Mouse (Mus musculus): ENCODE data around the gene Slc25a13. TPM values are rescaled to one million over a fixed set of nuclear protein-coding genes. Genes with fewer than 3 reads are reported as not detected.

Gene Slc25a13
- polyA plus RNA-seq (2014; fragmentation: Nextera tagmentation; extraction: Ambion mirVana), result 55.4 and 61.3 TPM in 2 replicates

- Histone ChIP-seq H3K4me2 (peak within 1 kb of the TSS; percentile 85), H3K9ac (ENCODE audit: low read depth, low read length) (peak within 1 kb of the TSS; percentile 88), H3K9me3 (ENCODE audit: control insufficient read depth, low read length) (no peaks in the 10 kb centered on the region), H3K27me3 (replicated peaks; ENCODE audit: control insufficient read depth, insufficient read depth, low read length) (no peaks in the 10 kb centered on the region), H3K4me1 (replicated peaks; ENCODE audit: control insufficient read depth, insufficient read depth, low read length) (peaks cover 9% of the 10 kb centered on the region; the same call in 1 of the 2 replicates), H3K27ac (ENCODE audit: low read depth, low read length) (peak within 1 kb of the TSS; percentile 65; the same call in 1 of the 2 replicates), H3K4me3 (ENCODE audit: low read depth, low read length) (peak within 1 kb of the TSS; percentile 84), H3K36me3 (ENCODE audit: control insufficient read depth, insufficient read depth, low read length) (no peaks in the 10 kb centered on the region)
- peak; percentile 99 for ATAC-seq (replicated peaks; ENCODE audit: low FRiP score)
- DNase-seq (ENCODE audit: low spot score), result peak; percentile 83
- WGBS, result under 1% methylated on average over 50 of the region's 51 CpGs
Measured at GRCm38 (mm10) chr6:6216507-6217285, at the start of gene Slc25a13. Slc25a13 (minus strand) TSS chr6:6217173.

GRCm38 (mm10) chr6:6265761-6266160 lies 48.8 kb upstream of the Slc25a13 start:
- DNase-seq (ENCODE audit: low spot score) (no peak), ATAC-seq (replicated peaks; ENCODE audit: low FRiP score) (no peak)
- no peak overlapping the region for H3K4me2 ChIP-seq
- no peaks in the 10 kb centered on the region for H3K27me3 ChIP-seq (replicated peaks; ENCODE audit: control insufficient read depth, insufficient read depth, low read length)
- H3K4me1 ChIP-seq (replicated peaks; ENCODE audit: control insufficient read depth, insufficient read depth, low read length), result no peaks in the 10 kb centered on the region
- H3K4me3 ChIP-seq (ENCODE audit: low read depth, low read length), result no peak overlapping the region
- WGBS, result 87% methylated on average over 7 of the region's 7 CpGs
- H3K9me3 ChIP-seq (ENCODE audit: control insufficient read depth, low read length), result no peaks in the 10 kb centered on the region
- H3K36me3 ChIP-seq (ENCODE audit: control insufficient read depth, insufficient read depth, low read length), result no peaks in the 10 kb centered on the region
- H3K27ac ChIP-seq (ENCODE audit: low read depth, low read length), result no peak overlapping the region
- no peak overlapping the region for H3K9ac ChIP-seq (ENCODE audit: low read depth, low read length)

- no peak overlapping the region for H3K4me2 ChIP-seq
- no peaks in the 10 kb centered on the region for H3K36me3 ChIP-seq (ENCODE audit: control insufficient read depth, insufficient read depth, low read length)
- 49% methylated on average over 4 of the region's 4 CpGs for WGBS
- no peaks in the 10 kb centered on the region for H3K27me3 ChIP-seq (replicated peaks; ENCODE audit: control insufficient read depth, insufficient read depth, low read length)
- no peak overlapping the region for H3K4me3 ChIP-seq (ENCODE audit: low read depth, low read length)
- ATAC-seq (replicated peaks; ENCODE audit: low FRiP score) (no peak), DNase-seq (ENCODE audit: low spot score) (no peak)
- no peak overlapping the region for H3K27ac ChIP-seq (ENCODE audit: low read depth, low read length)
- H3K4me1 ChIP-seq (replicated peaks; ENCODE audit: control insufficient read depth, insufficient read depth, low read length), result no peaks in the 10 kb centered on the region
- no peak overlapping the region for H3K9ac ChIP-seq (ENCODE audit: low read depth, low read length)
- H3K9me3 ChIP-seq (ENCODE audit: control insufficient read depth, low read length), result no peaks in the 10 kb centered on the region
Measured at GRCm38 (mm10) chr6:6263293-6263911, 46.4 kb upstream of the Slc25a13 start.

DNA sequence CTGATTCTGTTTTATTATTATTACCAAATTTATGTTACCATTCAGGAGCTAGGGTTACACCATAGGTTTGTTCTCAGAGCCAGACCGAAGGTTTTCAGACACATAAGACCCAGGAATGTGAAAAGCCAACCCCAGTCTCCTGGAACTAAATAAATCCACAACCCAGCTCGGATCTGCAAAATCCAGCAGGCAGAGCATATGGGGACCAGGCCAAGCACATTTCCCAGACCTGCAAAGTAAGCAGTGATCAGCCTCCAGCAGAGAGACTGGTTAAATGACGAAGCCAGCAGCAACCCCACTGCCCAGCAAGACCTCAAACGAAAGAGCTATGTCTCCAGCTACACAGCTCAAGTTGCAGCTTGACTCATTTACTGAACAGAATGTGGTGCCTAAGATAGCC lies 43.9 kb upstream of the Slc25a13 start:
- no peak for DNase-seq (ENCODE audit: low spot score)
- Histone ChIP-seq H3K27me3 (replicated peaks; ENCODE audit: control insufficient read depth, insufficient read depth, low read length) (no peaks in the 10 kb centered on the region), H3K27ac (ENCODE audit: low read depth, low read length) (no peak overlapping the region), H3K9ac (ENCODE audit: low read depth, low read length) (no peak overlapping the region), H3K9me3 (ENCODE audit: control insufficient read depth, low read length) (no peaks in the 10 kb centered on the region), H3K36me3 (ENCODE audit: control insufficient read depth, insufficient read depth, low read length) (no peaks in the 10 kb centered on the region), H3K4me1 (replicated peaks; ENCODE audit: control insufficient read depth, insufficient read depth, low read length) (no peaks in the 10 kb centered on the region), H3K4me3 (ENCODE audit: low read depth, low read length) (no peak overlapping the region), H3K4me2 (no peak overlapping the region)
- WGBS, result 66% methylated on average over 4 of the region's 4 CpGs
- ATAC-seq (replicated peaks; ENCODE audit: low FRiP score), result no peak

GRCm38 (mm10) chr6:6248500-6248899 lies 31.5 kb upstream of the Slc25a13 start:
- 60% methylated on average over 7 of the region's 7 CpGs for WGBS
- Histone ChIP-seq H3K9me3 (ENCODE audit: control insufficient read depth, low read length) (no peaks in the 10 kb centered on the region), H3K4me1 (replicated peaks; ENCODE audit: control insufficient read depth, insufficient read depth, low read length) (no peaks in the 10 kb centered on the region), H3K9ac (ENCODE audit: low read depth, low read length) (no peak overlapping the region), H3K27ac (ENCODE audit: low read depth, low read length) (no peak overlapping the region), H3K4me2 (no peak overlapping the region), H3K27me3 (replicated peaks; ENCODE audit: control insufficient read depth, insufficient read depth, low read length) (no peaks in the 10 kb centered on the region), H3K4me3 (ENCODE audit: low read depth, low read length) (no peak overlapping the region), H3K36me3 (ENCODE audit: control insufficient read depth, insufficient read depth, low read length) (no peaks in the 10 kb centered on the region)
- ATAC-seq (replicated peaks; ENCODE audit: low FRiP score) (no peak), DNase-seq (ENCODE audit: low spot score) (no peak)

GRCm38 (mm10) chr6:6243828-6244227 lies 26.9 kb upstream of the Slc25a13 start:
- H3K27me3 ChIP-seq (replicated peaks; ENCODE audit: control insufficient read depth, insufficient read depth, low read length), result no peaks in the 10 kb centered on the region
- H3K4me1 ChIP-seq (replicated peaks; ENCODE audit: control insufficient read depth, insufficient read depth, low read length), result no peaks in the 10 kb centered on the region
- ATAC-seq (replicated peaks; ENCODE audit: low FRiP score) (no peak), DNase-seq (ENCODE audit: low spot score) (no peak)
- H3K4me3 ChIP-seq (ENCODE audit: low read depth, low read length), result no peak overlapping the region
- no peaks in the 10 kb centered on the region for H3K9me3 ChIP-seq (ENCODE audit: control insufficient read depth, low read length)
- H3K27ac ChIP-seq (ENCODE audit: low read depth, low read length), result no peak overlapping the region
- no peak overlapping the region for H3K9ac ChIP-seq (ENCODE audit: low read depth, low read length)
- WGBS, result 48% methylated on average over 1 of the region's 1 CpGs
- no peaks in the 10 kb centered on the region for H3K36me3 ChIP-seq (ENCODE audit: control insufficient read depth, insufficient read depth, low read length)
- H3K4me2 ChIP-seq, result no peak overlapping the region

DNA sequence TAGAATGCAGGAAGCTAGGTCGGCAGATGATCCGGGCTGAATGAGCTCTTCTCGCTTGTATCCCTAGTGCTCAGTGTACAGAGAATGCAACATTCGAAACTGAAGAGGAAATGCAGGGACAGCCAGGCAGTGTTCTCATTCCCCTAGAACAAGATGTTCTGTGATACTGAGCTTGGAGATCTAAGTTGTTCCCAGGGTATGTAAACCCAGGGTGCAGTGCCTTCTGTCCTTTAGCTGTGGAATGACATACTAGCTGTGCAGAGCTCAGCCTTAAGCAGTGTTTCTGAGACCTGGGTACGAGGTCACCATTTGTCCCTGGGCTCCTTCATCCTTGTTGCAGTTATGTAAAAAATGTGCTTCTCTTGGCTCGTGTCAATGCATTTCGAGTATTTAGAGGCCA lies 25.1 kb upstream of the Slc25a13 start:
- Histone ChIP-seq H3K9me3 (ENCODE audit: control insufficient read depth, low read length) (no peaks in the 10 kb centered on the region), H3K4me1 (replicated peaks; ENCODE audit: control insufficient read depth, insufficient read depth, low read length) (no peaks in the 10 kb centered on the region), H3K9ac (ENCODE audit: low read depth, low read length) (no peak overlapping the region), H3K4me3 (ENCODE audit: low read depth, low read length) (no peak overlapping the region), H3K4me2 (no peak overlapping the region), H3K36me3 (ENCODE audit: control insufficient read depth, insufficient read depth, low read length) (no peaks in the 10 kb centered on the region), H3K27ac (ENCODE audit: low read depth, low read length) (no peak overlapping the region), H3K27me3 (replicated peaks; ENCODE audit: control insufficient read depth, insufficient read depth, low read length) (no peaks in the 10 kb centered on the region)
- DNase-seq (ENCODE audit: low spot score), result no peak
- ATAC-seq (replicated peaks; ENCODE audit: low FRiP score), result no peak
- 75% methylated on average over 7 of the region's 7 CpGs for WGBS

GRCm38 (mm10) chr6:6236788-6237298 lies 19.9 kb upstream of the Slc25a13 start:
- H3K27me3 ChIP-seq (replicated peaks; ENCODE audit: control insufficient read depth, insufficient read depth, low read length), result no peaks in the 10 kb centered on the region
- H3K27ac ChIP-seq (ENCODE audit: low read depth, low read length), result no peak overlapping the region
- no peak overlapping the region for H3K9ac ChIP-seq (ENCODE audit: low read depth, low read length)
- H3K36me3 ChIP-seq (ENCODE audit: control insufficient read depth, insufficient read depth, low read length), result no peaks in the 10 kb centered on the region
- DNase-seq (ENCODE audit: low spot score), result no peak
- no peaks in the 10 kb centered on the region for H3K4me1 ChIP-seq (replicated peaks; ENCODE audit: control insufficient read depth, insufficient read depth, low read length)
- ATAC-seq (replicated peaks; ENCODE audit: low FRiP score), result no peak
- H3K9me3 ChIP-seq (ENCODE audit: control insufficient read depth, low read length), result no peaks in the 10 kb centered on the region
- no peak overlapping the region for H3K4me3 ChIP-seq (ENCODE audit: low read depth, low read length)
- WGBS, result 82% methylated on average over 2 of the region's 2 CpGs
- no peak overlapping the region for H3K4me2 ChIP-seq
